Mouse (Mus musculus) neural tube, embryonic 13.5 days (tissue): ENCODE measurements around the gene Zfp386. TPM values are rescaled to one million over a fixed set of nuclear protein-coding genes. Genes with fewer than 3 reads are reported as not detected.

Source experiments
- ATAC-seq: fragments of 200-750 bp; cut with Nextera tagmentation; 2 replicates; pipeline ENCODE4 v1.8.0; 2017; ENCODE audit warnings: low read depth, mild to moderate bottlenecking, moderate TSS enrichment, moderate library complexity
- H3K27ac ChIP-seq: fragments of 300-500 bp; sonication (generic); replicated peaks from 2 replicates; pipeline ENCODE4 v1.5.1; 2015; ENCODE audit warnings: moderate library complexity, mild to moderate bottlenecking, inconsistent platforms
- H3K27me3 ChIP-seq: fragments of 300-500 bp; sonication (generic); 2 replicates; pipeline ENCODE4 v1.6.1; 2015; ENCODE audit warnings: mild to moderate bottlenecking, inconsistent platforms
- H3K36me3 ChIP-seq: fragments of 300-500 bp; sonication (generic); 2 replicates; pipeline ENCODE4 v1.6.1; 2015; ENCODE audit warnings: mild to moderate bottlenecking, inconsistent platforms
- H3K4me1 ChIP-seq: fragments of 300-500 bp; sonication (generic); replicated peaks from 2 replicates; pipeline ENCODE4 v1.6.1; 2015; ENCODE audit warnings: inconsistent platforms
- H3K4me2 ChIP-seq: fragments of 300-500 bp; sonication (generic); 2 replicates; pipeline ENCODE4 v1.6.1; 2015; ENCODE audit warnings: inconsistent platforms, mild to moderate bottlenecking, moderate library complexity
- H3K4me3 ChIP-seq: fragments of 300-500 bp; sonication (generic); 2 replicates; pipeline ENCODE4 v1.5.1; 2015; ENCODE audit warnings: mild to moderate bottlenecking, inconsistent platforms
- H3K9ac ChIP-seq: fragments of 300-500 bp; sonication (generic); 2 replicates; pipeline ENCODE4 v1.6.1; 2015; ENCODE audit warnings: moderate library complexity, mild to moderate bottlenecking, inconsistent platforms
- H3K9me3 ChIP-seq: fragments of 300-500 bp; sonication (generic); 2 replicates; pipeline ENCODE4 v1.6.1; 2016; ENCODE audit warnings: inconsistent platforms
- WGBS: fragments of 180-500 bp; shearing (Covaris S2); methylation state at CpG from one replicate; pipeline ENCODE4 v1.1.7; 2015; 5-methylcytosine and 5-hydroxymethylcytosine counted together
- polyA plus RNA-seq: library from polyadenylated mRNA; unstranded; fragments of >200 nt; fragmentation: Nextera tagmentation; extraction: Ambion mirVana; gene quantifications from 2 replicates; pipeline ENCODE4 v1.2.1, GENCODE M21; 2015

Gene Zfp386
- polyA plus RNA-seq, 1 experiment from 2014 or later = 55.8 TPM

DNA sequence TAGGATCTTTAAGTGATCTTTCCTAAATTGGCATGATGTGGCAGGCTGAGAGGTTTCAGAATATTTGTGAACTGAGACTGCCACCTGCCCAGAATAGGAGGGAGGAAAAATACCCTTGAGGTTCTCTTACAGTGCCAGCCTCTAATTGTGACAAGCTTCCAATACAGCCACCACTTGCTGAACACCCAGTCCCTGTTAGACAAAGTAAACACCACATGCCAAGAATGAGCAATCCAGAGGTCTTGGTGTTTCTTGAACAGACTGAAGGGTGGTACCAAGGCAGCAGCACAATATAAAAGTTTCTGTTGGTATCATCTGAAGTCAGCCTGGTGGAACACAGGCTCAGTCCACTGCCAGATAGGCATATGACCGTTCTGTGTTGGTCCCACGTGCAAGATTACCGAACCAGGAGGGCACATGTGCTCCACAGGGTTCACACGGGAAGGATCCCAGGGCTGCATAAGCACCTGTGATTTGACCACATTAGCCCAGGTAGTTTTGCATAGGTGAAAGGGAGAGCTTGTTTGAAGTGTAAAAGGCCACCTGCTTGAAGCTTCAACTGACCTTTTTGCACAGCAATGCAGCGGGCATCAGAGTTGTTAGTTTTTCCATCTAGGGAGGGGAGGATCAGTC lies 14.2 kb downstream of the Zfp386 start:
- H3K27me3 ChIP-seq = no peaks in the 10 kb centered on the region
- no peak; the same call in 1 of the 2 replicates for ATAC-seq
- H3K4me3 ChIP-seq = no peak overlapping the region
- H3K9ac ChIP-seq = no peak overlapping the region
- H3K4me2 ChIP-seq = no peak overlapping the region
- 89% methylated on average over 5 of the region's 5 CpGs for WGBS
- H3K4me1 ChIP-seq = no peaks in the 10 kb centered on the region
- H3K27ac ChIP-seq = no peak overlapping the region
- peaks cover 55% of the 10 kb centered on the region for H3K36me3 ChIP-seq
- H3K9me3 ChIP-seq = peaks cover 50% of the 10 kb centered on the region

DNA sequence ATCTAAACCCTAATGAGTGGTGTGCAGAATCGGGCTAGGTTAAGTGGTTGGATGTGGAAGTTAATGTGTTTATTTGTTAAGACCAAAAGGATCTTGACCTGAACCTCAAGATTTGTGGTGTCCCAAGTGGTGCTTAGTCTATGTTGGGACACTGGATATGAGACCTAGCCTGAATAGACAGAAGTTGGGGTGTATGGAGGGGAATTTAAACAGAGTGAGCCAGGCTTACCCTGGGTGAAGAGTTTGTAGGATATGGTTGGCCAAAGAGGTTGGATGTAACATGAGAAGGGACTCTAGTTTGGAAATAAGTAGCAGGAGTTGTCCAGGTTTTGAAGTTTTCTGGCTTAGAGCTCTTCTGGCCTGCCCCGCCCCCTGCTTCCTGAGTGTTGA lies 14.7 kb downstream of the Zfp386 start:
- Histone ChIP-seq H3K4me3 (no peak overlapping the region), H3K9me3 (peaks cover 47% of the 10 kb centered on the region), H3K4me1 (no peaks in the 10 kb centered on the region), H3K27ac (no peak overlapping the region), H3K27me3 (no peaks in the 10 kb centered on the region), H3K9ac (no peak overlapping the region), H3K36me3 (peaks cover 50% of the 10 kb centered on the region), H3K4me2 (no peak overlapping the region)
- ATAC-seq = no peak
- 97% methylated on average over 2 of the region's 2 CpGs for WGBS

- H3K4me1 ChIP-seq = no peaks in the 10 kb centered on the region
- 97% methylated on average over 4 of the region's 4 CpGs for WGBS
- peaks cover 44% of the 10 kb centered on the region for H3K36me3 ChIP-seq
- H3K9ac ChIP-seq = no peak overlapping the region
- H3K27me3 ChIP-seq = no peaks in the 10 kb centered on the region
- H3K9me3 ChIP-seq = peaks cover 42% of the 10 kb centered on the region
- H3K4me3 ChIP-seq = no peak overlapping the region
- no peak overlapping the region for H3K4me2 ChIP-seq
- ATAC-seq = no peak
- no peak overlapping the region for H3K27ac ChIP-seq
Observed at GRCm38 (mm10) chr12:116063020-116063419, 15.5 kb downstream of the Zfp386 start.

DNA sequence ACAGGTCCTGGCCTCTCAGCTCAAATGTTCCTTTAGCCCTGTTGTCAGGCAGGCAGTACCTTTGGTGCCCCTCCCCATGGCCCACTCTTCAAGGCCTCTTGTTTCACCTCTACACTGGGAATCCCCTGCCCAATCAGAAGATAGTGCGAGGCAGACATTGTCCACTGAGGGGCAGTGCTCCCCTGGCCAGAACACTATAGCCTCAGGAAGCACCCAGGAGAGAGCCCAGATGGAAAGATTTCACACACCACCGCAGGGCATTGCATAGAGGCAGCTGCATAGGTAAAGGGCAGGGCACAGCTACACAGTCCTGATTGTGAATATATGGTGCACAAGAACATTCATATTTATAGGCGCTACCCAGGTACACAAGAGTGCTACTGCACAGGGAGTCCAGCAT lies 23.5 kb downstream of the Zfp386 start:
- Histone ChIP-seq H3K4me3 (no peak overlapping the region), H3K9ac (no peak overlapping the region), H3K36me3 (no peaks in the 10 kb centered on the region), H3K27ac (no peak overlapping the region), H3K4me1 (no peaks in the 10 kb centered on the region), H3K27me3 (peaks cover 5% of the 10 kb centered on the region), H3K9me3 (no peaks in the 10 kb centered on the region), H3K4me2 (no peak overlapping the region)
- whole genome bisulfite sequencing = 24% methylated on average over 3 of the region's 3 CpGs
- ATAC-seq = peak; percentile 84

DNA sequence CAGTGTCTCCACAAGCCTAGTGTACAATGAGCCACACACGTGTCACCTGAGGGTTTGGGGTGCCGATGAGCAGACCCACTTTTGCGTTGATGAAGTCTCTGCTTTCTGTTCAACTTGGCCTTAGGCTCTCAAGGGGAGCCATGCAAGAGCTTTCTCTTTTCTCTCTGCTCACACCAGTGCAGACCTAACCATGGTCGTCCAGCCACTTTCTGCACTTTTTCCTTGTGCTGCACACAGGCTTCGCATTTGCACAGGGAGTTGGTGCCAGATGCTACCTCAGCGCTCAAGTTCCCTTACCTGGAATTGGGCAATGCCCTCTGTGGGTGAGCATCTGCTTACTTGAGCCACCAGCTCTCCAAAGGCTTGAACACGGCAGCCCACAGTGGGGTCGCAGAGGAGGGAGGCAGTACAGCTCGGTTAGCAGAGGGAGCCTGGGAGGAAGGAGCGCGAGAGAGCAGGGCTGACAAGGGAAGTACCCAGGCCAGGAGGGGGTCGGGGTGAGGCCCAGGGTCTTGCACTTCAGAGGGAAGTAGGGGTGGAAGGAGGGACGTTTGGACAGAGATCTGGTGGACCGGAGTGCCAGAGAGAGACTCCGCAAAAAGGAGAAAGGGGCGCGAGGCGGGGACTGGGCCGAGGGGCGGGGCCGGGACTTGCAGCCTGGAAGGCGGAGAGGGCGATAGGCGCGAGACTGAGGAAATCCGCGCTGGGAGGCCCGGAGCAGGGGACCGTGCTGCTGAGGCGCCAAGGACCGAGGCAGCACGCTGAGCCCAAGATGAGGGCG lies 29.7 kb downstream of the Zfp386 start, which contains the start of gene Vipr2:
Gene Vipr2, plus strand, starts transcription at position 653 of the 781 bp plus-strand sequence.
- 5% methylated on average over 33 of the region's 33 CpGs for WGBS
- peak; percentile 96 for ATAC-seq
- H3K36me3 ChIP-seq = no peaks in the 10 kb centered on the region

DNA sequence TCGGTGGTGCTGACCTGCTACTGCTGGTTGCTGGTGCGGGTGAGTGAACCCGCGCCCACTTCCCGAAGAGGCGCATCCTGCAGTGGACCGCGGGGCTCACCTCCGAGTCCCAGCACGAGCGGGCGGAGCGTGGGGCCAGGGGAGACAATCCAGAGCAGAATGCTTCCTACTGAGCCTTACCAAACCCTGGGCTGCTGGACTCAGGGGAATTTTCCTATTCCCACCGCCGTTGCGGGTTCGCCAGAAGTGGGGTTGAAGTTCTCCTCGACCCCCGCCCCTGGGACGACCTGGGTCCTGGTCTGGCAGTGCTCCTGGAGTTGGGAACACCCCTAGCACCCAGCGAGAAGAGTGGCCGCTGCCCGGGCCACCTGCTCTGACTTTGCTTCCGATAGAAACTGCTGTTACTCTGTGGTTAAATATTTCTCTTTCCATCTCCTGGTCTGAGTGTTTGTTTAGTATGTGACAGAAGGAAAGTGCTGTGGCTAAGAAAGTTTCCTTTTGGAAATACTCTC lies 30.4 kb downstream of the Zfp386 start:
- peak overlapping the region; percentile 97 for H3K4me2 ChIP-seq
- no peaks in the 10 kb centered on the region for H3K36me3 ChIP-seq
- H3K4me1 ChIP-seq = peaks cover 6% of the 10 kb centered on the region
- WGBS = under 1% methylated on average over 24 of the region's 24 CpGs
- H3K9ac ChIP-seq = peak overlapping the region; percentile 80
- H3K27me3 ChIP-seq = peaks cover 32% of the 10 kb centered on the region
- H3K27ac ChIP-seq = no peak overlapping the region
- H3K4me3 ChIP-seq = peak overlapping the region; percentile 55
- no peak; the same call in 1 of the 2 replicates for ATAC-seq
- H3K9me3 ChIP-seq = no peaks in the 10 kb centered on the region

More for the DNA sequence above, 29.7 kb downstream of the Zfp386 start, which contains the start of gene Vipr2:
- no peaks in the 10 kb centered on the region for H3K9me3 ChIP-seq
- H3K9ac ChIP-seq = peak within 1 kb of the TSS; percentile 80
- peaks cover 32% of the 10 kb centered on the region for H3K27me3 ChIP-seq
- no peak within 1 kb of the TSS for H3K27ac ChIP-seq
- H3K4me2 ChIP-seq = peak within 1 kb of the TSS; percentile 97
- peaks cover 6% of the 10 kb centered on the region for H3K4me1 ChIP-seq
- H3K4me3 ChIP-seq = peak within 1 kb of the TSS; percentile 55

- 84% methylated on average over 6 of the region's 6 CpGs for WGBS
- Histone ChIP-seq H3K4me1 (peaks cover under 1% of the 10 kb centered on the region; the same call in 1 of the 2 replicates), H3K4me3 (no peak overlapping the region), H3K36me3 (no peaks in the 10 kb centered on the region), H3K27me3 (peaks cover 14% of the 10 kb centered on the region), H3K9ac (no peak overlapping the region), H3K27ac (no peak overlapping the region), H3K9me3 (no peaks in the 10 kb centered on the region), H3K4me2 (no peak overlapping the region)
- ATAC-seq = no peak
Observed at GRCm38 (mm10) chr12:116083125-116083524, 35.6 kb downstream of the Zfp386 start.

GRCm38 (mm10) chr12:116084294-116084693 lies 36.8 kb downstream of the Zfp386 start:
- no peak overlapping the region for H3K9ac ChIP-seq
- H3K4me2 ChIP-seq = no peak overlapping the region
- no peaks in the 10 kb centered on the region for H3K9me3 ChIP-seq
- H3K27ac ChIP-seq = no peak overlapping the region
- no peak overlapping the region for H3K4me3 ChIP-seq
- ATAC-seq = no peak
- no peaks in the 10 kb centered on the region for H3K4me1 ChIP-seq
- 84% methylated on average over 2 of the region's 2 CpGs for WGBS
- no peaks in the 10 kb centered on the region for H3K36me3 ChIP-seq
- H3K27me3 ChIP-seq = peaks cover 3% of the 10 kb centered on the region

DNA sequence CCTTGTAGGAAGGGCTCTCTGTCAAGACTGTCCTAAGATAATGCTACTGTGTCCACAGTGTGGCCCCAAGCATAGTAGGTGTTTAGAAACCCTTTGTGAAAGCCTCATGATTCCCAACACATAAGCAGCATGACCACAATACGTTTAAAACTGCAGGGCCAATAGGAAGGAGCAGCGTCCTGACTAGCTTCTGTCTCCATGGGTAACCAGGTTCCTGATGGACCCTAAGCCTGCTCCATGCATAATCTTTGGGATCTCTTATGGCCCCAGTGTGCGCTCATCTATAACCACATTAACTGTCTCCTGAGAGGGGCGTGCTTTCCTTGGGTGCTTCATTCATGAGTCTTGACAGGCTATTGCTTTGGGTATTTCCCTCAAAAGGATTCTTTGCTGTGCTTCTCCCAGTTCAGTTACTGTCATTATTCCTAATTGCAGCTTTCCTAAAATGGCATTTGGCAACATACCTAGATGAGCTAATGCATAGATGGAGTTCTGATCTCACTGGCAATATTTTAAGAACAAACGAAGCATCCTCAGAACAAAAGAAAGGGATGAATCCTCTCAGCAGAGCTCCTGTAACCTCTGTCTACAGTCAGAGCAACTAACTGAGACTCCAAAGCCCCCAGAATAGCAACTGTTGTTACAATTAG lies 39.6 kb downstream of the Zfp386 start:
- H3K36me3 ChIP-seq = no peaks in the 10 kb centered on the region
- no peaks in the 10 kb centered on the region for H3K9me3 ChIP-seq
- H3K27ac ChIP-seq = no peak overlapping the region
- no peaks in the 10 kb centered on the region for H3K4me1 ChIP-seq
- no peak overlapping the region for H3K4me3 ChIP-seq
- no peak overlapping the region for H3K4me2 ChIP-seq
- H3K27me3 ChIP-seq = no peaks in the 10 kb centered on the region
- H3K9ac ChIP-seq = no peak overlapping the region
- no peak for ATAC-seq
- 86% methylated on average over 5 of the region's 5 CpGs for WGBS

DNA sequence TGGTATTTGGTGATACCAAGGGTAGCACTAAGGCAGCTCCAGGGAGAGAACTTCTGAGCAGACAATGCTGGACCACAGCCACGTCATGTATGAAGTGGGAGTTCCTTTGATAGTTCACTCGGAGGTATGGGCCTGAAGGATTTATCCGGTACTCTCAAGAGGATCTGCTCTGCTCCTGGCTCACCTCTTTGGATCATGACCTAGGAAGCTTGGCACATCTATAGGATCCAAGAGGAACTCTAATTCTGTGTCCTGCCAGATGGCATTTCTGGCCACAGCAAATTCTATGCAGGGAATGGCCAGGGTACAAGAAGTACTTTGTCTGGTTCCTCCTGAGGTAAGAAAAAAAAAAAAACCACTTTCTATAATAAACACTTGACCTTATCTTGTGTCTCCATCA lies 42.3 kb downstream of the Zfp386 start:
- WGBS = 92% methylated on average over 3 of the region's 3 CpGs
- ATAC-seq = no peak

DNA sequence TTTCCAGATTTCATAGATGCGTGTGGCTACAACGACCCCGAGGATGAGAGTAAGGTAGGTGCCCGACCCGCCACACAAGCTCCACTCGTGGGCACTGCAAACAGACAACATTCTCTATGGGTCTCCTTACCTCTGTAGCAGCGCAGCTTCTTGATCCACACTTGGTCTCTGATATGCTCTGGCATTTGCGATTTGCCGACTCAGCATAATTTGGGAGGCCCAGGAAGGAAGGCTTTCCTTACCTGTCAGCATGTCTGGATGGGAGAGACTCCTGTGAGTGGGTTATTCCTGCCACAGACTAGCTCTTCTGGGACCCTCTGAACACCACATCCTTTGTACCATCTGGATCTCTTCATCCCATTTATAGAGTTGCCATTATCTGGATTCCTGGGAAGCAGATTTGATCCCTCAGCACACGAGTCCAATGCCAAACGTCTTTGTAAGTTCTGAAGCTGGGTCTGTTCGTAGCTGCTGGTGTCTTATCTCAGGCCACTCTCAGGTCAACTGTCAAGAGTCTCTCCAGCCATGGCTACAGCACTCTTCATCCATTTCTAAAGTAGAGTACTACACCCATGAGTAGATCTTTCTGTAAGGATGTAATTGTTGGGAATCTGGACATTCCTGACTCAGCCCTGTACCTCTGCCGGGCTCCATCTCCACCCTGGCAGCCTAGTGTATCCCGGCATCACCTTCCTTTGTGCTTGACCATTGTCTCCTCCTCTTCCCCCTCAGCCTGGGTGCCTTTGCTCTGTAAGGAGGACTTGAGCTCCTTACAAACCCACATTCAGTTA lies 47.4 kb downstream of the Zfp386 start:
- no peaks in the 10 kb centered on the region for H3K4me1 ChIP-seq
- H3K4me3 ChIP-seq = no peak overlapping the region
- no peak overlapping the region for H3K27ac ChIP-seq
- no peak for ATAC-seq
- H3K27me3 ChIP-seq = no peaks in the 10 kb centered on the region
- H3K9ac ChIP-seq = no peak overlapping the region
- H3K9me3 ChIP-seq = no peaks in the 10 kb centered on the region
- no peak overlapping the region for H3K4me2 ChIP-seq
- no peaks in the 10 kb centered on the region for H3K36me3 ChIP-seq
- WGBS = 91% methylated on average over 14 of the region's 14 CpGs

More for the DNA sequence above, 42.3 kb downstream of the Zfp386 start:
- Histone ChIP-seq H3K27ac (no peak overlapping the region), H3K4me2 (no peak overlapping the region), H3K4me1 (no peaks in the 10 kb centered on the region), H3K36me3 (no peaks in the 10 kb centered on the region), H3K4me3 (no peak overlapping the region), H3K9me3 (no peaks in the 10 kb centered on the region), H3K9ac (no peak overlapping the region), H3K27me3 (no peaks in the 10 kb centered on the region)
